ENCODE assay signal across 8 mouse cellular contexts in genomic region chr11:69414421-69415326, GRCm38 (mm10). TPM values are rescaled to one million over a fixed set of nuclear protein-coding genes. Genes with fewer than 3 reads are reported as not detected.
A peak's percentile ranks its signal among the peaks of the same experiment; 100 is the strongest.
DNase-seq lines count a peak whose midpoint lies in the region; ATAC-seq and TF ChIP-seq lines count a peak whose summit lies in the region.

No protein-coding gene starts in this region.

- peak overlapping the region; percentile 82 for H3K4me2 ChIP-seq in heart, embryonic 14.5 days (ENCODE audit: low read length)
- H3K4me2 ChIP-seq in neural tube, embryonic 14.5 days (ENCODE audit: low read depth, low read length), result peak overlapping the region; percentile 99

- peak; percentile 43 for TF ChIP-seq POLR2A in embryonic fibroblast, embryonic 13.5 days (IDR thresholded peaks at IDR 0.05; ENCODE audit: low read depth, low read length)

- peak overlapping the region; percentile 63 to 80 for H3K4me3 ChIP-seq in heart, embryonic 14.5 days (ENCODE audit: control insufficient read depth in 1 of 2, insufficient read depth in 1 of 2, low read depth in 1 of 2, low read length in 2 of 2)
- H3K4me3 ChIP-seq in G1E (ENCODE audit: low read depth, low read length), result peak overlapping the region; percentile 78
- peak overlapping the region; percentile 78 for H3K4me3 ChIP-seq in embryonic fibroblast, embryonic 13.5 days (ENCODE audit: insufficient read depth, low read length)
- H3K4me3 ChIP-seq in neural tube, embryonic 14.5 days (ENCODE audit: low read depth, low read length), result peak overlapping the region; percentile 83

- no peaks in the 10 kb centered on the region for H3K9me3 ChIP-seq in heart, embryonic 14.5 days (ENCODE audit: control insufficient read depth, low read length)
- H3K9me3 ChIP-seq in G1E (replicated peaks), result no peaks in the 10 kb centered on the region
- H3K9me3 ChIP-seq in neural tube, embryonic 14.5 days (ENCODE audit: control insufficient read depth, low read length), result no peaks in the 10 kb centered on the region

- H3K27me3 ChIP-seq in heart, embryonic 14.5 days (ENCODE audit: control insufficient read depth, insufficient read depth, low read length), result no peaks in the 10 kb centered on the region
- no peaks in the 10 kb centered on the region for H3K27me3 ChIP-seq in G1E (ENCODE audit: insufficient read depth, low read length)
- no peaks in the 10 kb centered on the region for H3K27me3 ChIP-seq in neural tube, embryonic 14.5 days (ENCODE audit: control insufficient read depth, insufficient read depth, low read length)

- peak overlapping the region; percentile 13 to 98; a peak in 3 of 4 replicates for H3K27ac ChIP-seq in heart, embryonic 14.5 days (replicated peaks in 1 of 2; ENCODE audit: control insufficient read depth in 1 of 2, insufficient read depth in 1 of 2, low read depth in 2 of 2, low read length in 2 of 2)
- peak overlapping the region; percentile 84 for H3K27ac ChIP-seq in embryonic fibroblast, embryonic 13.5 days (ENCODE audit: insufficient read depth, low read length)
- H3K27ac ChIP-seq in neural tube, embryonic 14.5 days (ENCODE audit: low read depth, low read length), result peak overlapping the region; percentile 99

- peak overlapping the region; percentile 97 for H3K9ac ChIP-seq in heart, embryonic 14.5 days (ENCODE audit: low read length)
- H3K9ac ChIP-seq in neural tube, embryonic 14.5 days (replicated peaks; ENCODE audit: low read depth, low read length), result peak overlapping the region; percentile 99

- H3K4me1 ChIP-seq in heart, embryonic 14.5 days (ENCODE audit: control insufficient read depth in 2 of 2, insufficient read depth in 2 of 2, low read length in 2 of 2), result peaks cover 40 to 53% of the 10 kb centered on the region in 2 experiments
- peaks cover 82% of the 10 kb centered on the region for H3K4me1 ChIP-seq in G1E (ENCODE audit: insufficient read depth, low read depth, low read length)
- peaks cover 12% of the 10 kb centered on the region for H3K4me1 ChIP-seq in embryonic fibroblast, embryonic 13.5 days (ENCODE audit: control insufficient read depth, insufficient read depth, low read length)
- H3K4me1 ChIP-seq in neural tube, embryonic 14.5 days (ENCODE audit: control insufficient read depth, insufficient read depth, low read length), result peaks cover 57% of the 10 kb centered on the region

- no peak for TF ChIP-seq CTCF in G1E (IDR thresholded peaks at IDR 0.05; ENCODE audit: low read depth, low read length)
- no peak for TF ChIP-seq CTCF in embryonic fibroblast, embryonic 13.5 days (IDR thresholded peaks at IDR 0.05; ENCODE audit: borderline replicate concordance, insufficient read depth, low read length)

- H3K36me3 ChIP-seq in heart, embryonic 14.5 days (ENCODE audit: control insufficient read depth, insufficient read depth, low read length), result peaks cover 16% of the 10 kb centered on the region
- peaks cover 33% of the 10 kb centered on the region for H3K36me3 ChIP-seq in G1E (replicated peaks)
- peaks cover 6% of the 10 kb centered on the region; the same call in 1 of the 2 replicates for H3K36me3 ChIP-seq in neural tube, embryonic 14.5 days (ENCODE audit: control insufficient read depth, insufficient read depth, low read length)

- no peak for DNase-seq in heart, adult 8-10 months (ENCODE audit: low spot score)
- no peak for DNase-seq in G1E (ENCODE audit: low spot score)
- peak; percentile 40 for DNase-seq in kidney, postnatal 10 days
- no peak for DNase-seq in natural killer cell, adult 2 months (ENCODE audit: low spot score in 2 of 2)

- no peak for ATAC-seq in heart, embryonic 14.5 days (ENCODE audit: insufficient number of reproducible peaks, insufficient read depth, low FRiP score, low read depth)
- ATAC-seq in G1E (ENCODE audit: extremely low read depth, insufficient number of reproducible peaks, low FRiP score, poor library complexity, severe bottlenecking), result no peak
- ATAC-seq in neural tube, embryonic 14.5 days (ENCODE audit: low read depth), result no peak
- ATAC-seq in megakaryocyte progenitor cell, adult 5-6 weeks (replicated peaks; ENCODE audit: poor library complexity), result no peak

- 17% methylated on average over 4 of the region's 4 CpGs for WGBS in heart, embryonic 14.5 days
- 8% methylated on average over 4 of the region's 4 CpGs for WGBS in neural tube, embryonic 14.5 days

RNA-seq across cellular contexts. Expression of gene Kdm6b, which starts 1.2 kb away (rescaled TPM):
- polyA plus RNA-seq in heart, embryonic 14.5 days (2014; fragmentation: Nextera tagmentation; extraction: Ambion mirVana), result 18.0 and 22.0 TPM in 2 replicates
- 10 to 100 TPM; 19.1 to 26.2 (median 22.3) TPM for total RNA-seq in heart, adult 8-10 months (2022)
- total RNA-seq in G1E (2014; fragmentation: Nextera tagmentation) (145 and 185 TPM in 2 replicates), G1E (2017) (3.9 and 4.8 TPM in 2 replicates)
- 104 and 111 TPM in 2 replicates for polyA plus RNA-seq in G1E (2012)
- 31.8 and 33.4 TPM in 2 replicates for polyA plus RNA-seq in embryonic fibroblast, embryonic 13.5 days (2011; ENCODE audit: insufficient read length, low read depth, missing spikeins)
- 36.1 and 37.5 TPM in 2 replicates for polyA plus RNA-seq in neural tube, embryonic 14.5 days (2014; fragmentation: Nextera tagmentation; extraction: Ambion mirVana)
- 10.4 and 11.7 TPM in 2 replicates for total RNA-seq in megakaryocyte progenitor cell, adult 5-6 weeks (2015)
- total RNA-seq in megakaryocyte progenitor cell, adult 5-6 weeks (2017), result 1.8 and 2.9 TPM in 2 replicates

RNA-seq across cellular contexts. Expression of gene Tmem88, which starts 16.6 kb away (rescaled TPM):
- polyA plus RNA-seq in heart, embryonic 14.5 days (2014; fragmentation: Nextera tagmentation; extraction: Ambion mirVana), result 43.1 and 46.7 TPM in 2 replicates
- total RNA-seq in heart, adult 8-10 months (2022), result 10 to 100 TPM; 13.2 to 24.7 (median 19.5) TPM
- total RNA-seq in G1E (2014; fragmentation: Nextera tagmentation) (2.6 TPM in 2 replicates), G1E (2017) (0.93 and 1.2 TPM in 2 replicates)
- 2.2 and 3.0 TPM in 2 replicates for polyA plus RNA-seq in G1E (2012)
- 9.1 and 10.3 TPM in 2 replicates for polyA plus RNA-seq in embryonic fibroblast, embryonic 13.5 days (2011; ENCODE audit: insufficient read length, low read depth, missing spikeins)
- 2.3 and 5.3 TPM in 2 replicates for polyA plus RNA-seq in neural tube, embryonic 14.5 days (2014; fragmentation: Nextera tagmentation; extraction: Ambion mirVana)
- total RNA-seq in megakaryocyte progenitor cell, adult 5-6 weeks (2015), result 0.07 and 0.42 TPM in 2 replicates
- total RNA-seq in megakaryocyte progenitor cell, adult 5-6 weeks (2017), result 0.12 TPM in 1 of 2 replicates, not detected in the other

RNA-seq across cellular contexts. Expression of gene Cyb5d1, which starts 19.2 kb away (rescaled TPM):
- 19.9 and 22.1 TPM in 2 replicates for polyA plus RNA-seq in heart, embryonic 14.5 days (2014; fragmentation: Nextera tagmentation; extraction: Ambion mirVana)
- total RNA-seq in heart, adult 8-10 months (2022), result 10 to 100 TPM; 33.3 to 39.8 (median 36.9) TPM
- total RNA-seq in G1E (2014; fragmentation: Nextera tagmentation), result 24.0 and 26.0 TPM in 2 replicates
- 36.0 and 41.5 TPM in 2 replicates for total RNA-seq in G1E (2017)
- 3.5 and 9.1 TPM in 2 replicates for polyA plus RNA-seq in G1E (2012)
- polyA plus RNA-seq in embryonic fibroblast, embryonic 13.5 days (2011; ENCODE audit: insufficient read length, low read depth, missing spikeins), result 51.0 and 51.7 TPM in 2 replicates
- polyA plus RNA-seq in neural tube, embryonic 14.5 days (2014; fragmentation: Nextera tagmentation; extraction: Ambion mirVana), result 21.3 and 29.9 TPM in 2 replicates
- total RNA-seq in megakaryocyte progenitor cell, adult 5-6 weeks (2015), result 15.4 and 16.6 TPM in 2 replicates
- total RNA-seq in megakaryocyte progenitor cell, adult 5-6 weeks (2017), result 34.2 and 50.3 TPM in 2 replicates

RNA-seq across cellular contexts. Expression of gene Naa38, which starts 19.4 kb away (rescaled TPM):
- polyA plus RNA-seq in heart, embryonic 14.5 days (2014; fragmentation: Nextera tagmentation; extraction: Ambion mirVana), result 158 and 174 TPM in 2 replicates
- 100 to 1,000 TPM; 109 to 140 (median 120) TPM for total RNA-seq in heart, adult 8-10 months (2022)
- total RNA-seq in G1E (2014; fragmentation: Nextera tagmentation) (96.2 and 98.4 TPM in 2 replicates), G1E (2017) (171 and 204 TPM in 2 replicates)
- polyA plus RNA-seq in G1E (2012), result 104 and 107 TPM in 2 replicates
- polyA plus RNA-seq in embryonic fibroblast, embryonic 13.5 days (2011; ENCODE audit: insufficient read length, low read depth, missing spikeins), result 75.6 and 81.1 TPM in 2 replicates
- polyA plus RNA-seq in neural tube, embryonic 14.5 days (2014; fragmentation: Nextera tagmentation; extraction: Ambion mirVana), result 112 and 132 TPM in 2 replicates
- total RNA-seq in megakaryocyte progenitor cell, adult 5-6 weeks (2015), result 114 and 125 TPM in 2 replicates
- 146 and 205 TPM in 2 replicates for total RNA-seq in megakaryocyte progenitor cell, adult 5-6 weeks (2017)

RNA-seq across cellular contexts. Expression of gene Chd3, which starts 45.5 kb away (rescaled TPM):
- 16.5 TPM in 2 replicates for polyA plus RNA-seq in heart, embryonic 14.5 days (2014; fragmentation: Nextera tagmentation; extraction: Ambion mirVana)
- 10 to 100 TPM; 16.7 to 20.4 (median 18.3) TPM for total RNA-seq in heart, adult 8-10 months (2022)
- total RNA-seq in G1E (2014; fragmentation: Nextera tagmentation) (120 TPM in 2 replicates), G1E (2017) (55.6 and 71.0 TPM in 2 replicates)
- 183 and 212 TPM in 2 replicates for polyA plus RNA-seq in G1E (2012)
- polyA plus RNA-seq in embryonic fibroblast, embryonic 13.5 days (2011; ENCODE audit: insufficient read length, low read depth, missing spikeins), result 175 and 199 TPM in 2 replicates
- 86.0 and 89.6 TPM in 2 replicates for polyA plus RNA-seq in neural tube, embryonic 14.5 days (2014; fragmentation: Nextera tagmentation; extraction: Ambion mirVana)
- 17.0 and 22.4 TPM in 2 replicates for total RNA-seq in megakaryocyte progenitor cell, adult 5-6 weeks (2015)
- 19.9 and 38.2 TPM in 2 replicates for total RNA-seq in megakaryocyte progenitor cell, adult 5-6 weeks (2017)
